Mouse (Mus musculus) heart, embryonic 11.5 days (tissue): ENCODE results near the gene Fibcd1. TPM values are rescaled to one million over a fixed set of nuclear protein-coding genes. Genes with fewer than 3 reads are reported as not detected.

Experiments
- ATAC-seq: fragments of 200-750 bp; cut with Nextera tagmentation; replicated peaks from 2 replicates; pipeline ENCODE4 v1.8.0; 2017; ENCODE audit warnings: moderate library complexity; ENCODE audit not compliant: insufficient number of reproducible peaks, low FRiP score, low TSS enrichment
- H3K27ac ChIP-seq: fragments of 300-500 bp; sonication (generic); 2 replicates; pipeline ENCODE4 v1.5.1; 2014; ENCODE audit warnings: mild to moderate bottlenecking, low read depth, low read length
- H3K27me3 ChIP-seq: fragments of 300-500 bp; sonication (generic); 2 replicates; pipeline ENCODE4 v1.6.1; 2014; ENCODE audit warnings: mild to moderate bottlenecking, low read length, mixed read lengths; ENCODE audit not compliant: control insufficient read depth, insufficient read depth
- H3K36me3 ChIP-seq: fragments of 300-500 bp; sonication (generic); 2 replicates; pipeline ENCODE4 v1.6.1; 2014; ENCODE audit warnings: mild to moderate bottlenecking, low read length, moderate library complexity, mixed read lengths; ENCODE audit not compliant: control insufficient read depth, insufficient read depth
- H3K4me1 ChIP-seq: fragments of 300-500 bp; sonication (generic); 2 replicates; pipeline ENCODE4 v1.6.1; 2014; ENCODE audit warnings: low read length; ENCODE audit not compliant: control insufficient read depth, insufficient read depth
- H3K4me2 ChIP-seq: fragments of 300-500 bp; sonication (generic); 2 replicates; pipeline ENCODE4 v1.6.1; 2014; ENCODE audit warnings: mild to moderate bottlenecking, moderate library complexity
- H3K4me3 ChIP-seq: fragments of 300-500 bp; sonication (generic); 2 replicates; pipeline ENCODE4 v1.5.1; 2014; ENCODE audit warnings: low read depth, low read length
- H3K9ac ChIP-seq: fragments of 300-500 bp; sonication (generic); 2 replicates; pipeline ENCODE4 v1.6.1; 2014; ENCODE audit warnings: mild to moderate bottlenecking, low read depth, low read length, moderate library complexity
- H3K9me3 ChIP-seq: fragments of 300-500 bp; sonication (generic); replicated peaks from 2 replicates; pipeline ENCODE4 v1.6.1; 2016; ENCODE audit warnings: low read length; ENCODE audit not compliant: control insufficient read depth
- WGBS: fragments of 180-500 bp; shearing (Covaris S2); extraction: QIAGEN DNeasy Blood & Tissue Kit; methylation state at CpG from one replicate; pipeline ENCODE4 v1.1.7; 2014; ENCODE audit not compliant: insufficient replicate concordance; 5-methylcytosine and 5-hydroxymethylcytosine counted together
- polyA plus RNA-seq: library from polyadenylated mRNA; unstranded; fragments of >200 nt; fragmentation: Nextera tagmentation; extraction: Ambion mirVana; gene quantifications from 2 replicates; pipeline ENCODE4 v1.2.1, GENCODE M21; 2014

The Fibcd1 gene
- polyA plus RNA-seq, 1 experiment from 2014 or later: not detected

DNA sequence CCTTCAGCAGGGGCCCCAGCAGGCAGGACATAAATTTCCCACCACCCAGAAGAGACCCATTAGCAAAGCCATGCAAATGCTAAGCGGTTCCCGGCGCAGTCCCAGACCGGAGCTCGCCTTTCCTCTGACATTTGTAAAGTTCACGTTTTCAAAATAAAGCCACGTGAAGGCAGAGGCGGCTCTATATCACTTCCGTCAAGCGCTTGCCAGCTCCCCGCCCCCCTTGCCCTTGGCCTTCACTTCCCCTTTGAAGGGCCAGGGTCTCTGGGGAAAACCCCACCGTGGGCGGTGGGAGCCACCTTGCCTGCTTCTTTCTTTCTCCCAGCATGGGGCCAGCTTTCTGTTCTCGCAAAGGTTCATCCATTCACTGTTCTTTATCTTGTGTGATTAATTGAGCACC lies 35.1 kb upstream of the Fibcd1 start:
- WGBS: 9% methylated on average over 14 of the region's 14 CpGs
- H3K27me3 ChIP-seq: peaks cover 77% of the 10 kb centered on the region
- peak overlapping the region; percentile 35 for H3K4me2 ChIP-seq
- no peak for ATAC-seq
- H3K27ac ChIP-seq: no peak overlapping the region
- no peaks in the 10 kb centered on the region for H3K36me3 ChIP-seq
- H3K9ac ChIP-seq: no peak overlapping the region
- H3K4me1 ChIP-seq: peaks cover 6% of the 10 kb centered on the region; the same call in 1 of the 2 replicates
- no peak overlapping the region for H3K4me3 ChIP-seq
- H3K9me3 ChIP-seq: no peaks in the 10 kb centered on the region

DNA sequence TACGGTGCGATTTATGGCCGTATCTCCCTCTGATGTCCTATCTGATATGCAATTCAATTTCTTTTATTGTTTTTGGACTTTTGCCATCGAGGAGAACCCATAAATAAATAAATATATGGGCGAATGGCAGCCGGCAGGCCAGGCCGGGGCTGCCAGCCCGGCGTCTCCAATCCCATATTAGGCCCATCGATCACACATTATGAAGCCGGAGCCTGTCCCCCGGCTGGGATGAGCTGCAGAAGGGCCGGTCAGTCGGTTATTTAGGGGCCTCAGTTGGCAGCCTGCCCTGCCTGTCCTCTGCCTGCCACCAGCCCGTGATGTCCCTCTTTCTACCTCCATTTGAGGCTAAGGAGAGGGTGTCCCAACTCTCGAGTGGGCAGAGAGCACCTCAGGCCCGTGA lies 32.8 kb upstream of the Fibcd1 start:
- H3K36me3 ChIP-seq: no peaks in the 10 kb centered on the region
- H3K4me2 ChIP-seq: no peak overlapping the region
- H3K27ac ChIP-seq: no peak overlapping the region
- H3K4me1 ChIP-seq: peaks cover 6% of the 10 kb centered on the region; the same call in 1 of the 2 replicates
- H3K9ac ChIP-seq: no peak overlapping the region
- 71% methylated on average over 17 of the region's 17 CpGs for WGBS
- no peaks in the 10 kb centered on the region for H3K9me3 ChIP-seq
- no peak overlapping the region for H3K4me3 ChIP-seq
- no peak for ATAC-seq
- peaks cover 65% of the 10 kb centered on the region for H3K27me3 ChIP-seq

DNA sequence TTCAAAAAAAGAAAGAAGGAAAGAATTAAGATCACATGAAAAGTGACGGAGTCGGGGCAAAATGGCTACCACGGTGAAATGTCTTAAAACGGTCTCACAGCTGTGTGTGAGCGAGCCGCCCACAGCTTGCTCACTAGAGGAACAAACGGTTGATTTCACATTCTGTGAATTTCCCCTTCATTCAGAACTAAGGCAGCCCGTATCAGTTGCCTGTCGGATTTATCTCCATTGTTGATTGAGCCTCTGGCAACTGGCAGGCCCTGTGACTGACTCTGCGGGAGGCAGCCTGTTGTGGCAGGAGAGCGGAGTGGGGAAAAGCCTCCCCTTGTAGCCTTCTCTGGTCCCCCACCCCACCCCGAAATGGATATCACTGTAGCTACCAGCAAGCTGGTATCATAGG lies 30.6 kb upstream of the Fibcd1 start:
- Histone ChIP-seq H3K27me3 (peaks cover 44% of the 10 kb centered on the region), H3K4me2 (peak overlapping the region; percentile 21; the same call in 1 of the 2 replicates)
- 11% methylated on average over 12 of the region's 12 CpGs for WGBS

DNA sequence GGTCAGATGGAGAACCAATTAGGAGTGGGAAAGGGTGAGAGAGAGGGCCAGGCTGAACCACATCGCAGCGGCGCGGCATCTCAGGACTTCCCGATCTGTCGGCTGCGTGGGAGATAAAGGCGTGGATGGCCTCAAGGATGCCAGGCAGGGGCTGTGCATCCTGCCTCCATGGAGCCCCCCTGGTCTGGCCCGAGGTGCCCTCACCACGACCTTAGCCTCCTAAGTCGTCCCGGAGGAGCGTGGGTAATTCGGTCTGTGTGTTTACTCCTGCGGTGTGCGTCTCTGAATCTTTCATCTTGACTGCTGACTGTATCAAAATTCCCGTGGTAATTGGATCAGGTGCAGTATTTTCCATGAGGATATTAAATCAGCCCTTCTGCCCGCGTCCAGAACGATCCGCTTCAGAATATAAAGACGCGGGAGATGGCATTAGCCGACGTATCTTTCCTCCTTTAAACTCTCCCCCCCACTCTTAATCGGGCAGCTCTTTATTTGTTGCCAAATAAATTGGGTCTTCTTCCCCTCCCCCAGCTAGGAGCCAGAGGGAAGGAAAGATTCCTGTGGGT lies 28.6 kb upstream of the Fibcd1 start:
- ATAC-seq: no peak
- peaks cover 27% of the 10 kb centered on the region for H3K27me3 ChIP-seq
- no peaks in the 10 kb centered on the region for H3K4me1 ChIP-seq
- no peak overlapping the region for H3K9ac ChIP-seq
- 71% methylated on average over 26 of the region's 26 CpGs for WGBS
- H3K36me3 ChIP-seq: no peaks in the 10 kb centered on the region
- H3K4me3 ChIP-seq: no peak overlapping the region
- no peak overlapping the region for H3K4me2 ChIP-seq
- no peak overlapping the region for H3K27ac ChIP-seq
- H3K9me3 ChIP-seq: no peaks in the 10 kb centered on the region

More for the DNA sequence above, 30.6 kb upstream of the Fibcd1 start:
- H3K9me3 ChIP-seq: no peaks in the 10 kb centered on the region
- no peak overlapping the region for H3K4me3 ChIP-seq
- H3K36me3 ChIP-seq: no peaks in the 10 kb centered on the region
- ATAC-seq: no peak
- H3K4me1 ChIP-seq: peaks cover 6% of the 10 kb centered on the region; the same call in 1 of the 2 replicates
- H3K9ac ChIP-seq: no peak overlapping the region
- H3K27ac ChIP-seq: no peak overlapping the region

DNA sequence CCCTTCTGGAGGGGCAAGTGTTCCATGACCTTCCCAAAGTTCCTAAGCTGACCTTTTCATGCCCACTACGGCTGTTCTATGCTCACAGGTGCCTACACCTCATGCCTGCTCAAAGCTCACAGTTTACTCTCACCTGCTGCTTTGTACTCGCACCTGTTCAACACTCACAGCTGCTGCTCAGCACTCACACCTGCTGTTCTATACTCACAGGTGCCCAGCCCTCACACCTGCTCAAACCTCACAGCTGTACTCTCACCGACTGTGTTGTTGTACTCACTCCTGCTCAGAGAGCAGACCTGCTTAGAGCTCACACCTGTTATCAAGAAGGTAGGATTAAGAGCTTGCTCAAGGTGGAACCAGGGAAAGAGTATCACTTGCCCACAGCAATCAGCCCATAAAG lies 24.9 kb upstream of the Fibcd1 start:
- H3K4me2 ChIP-seq: no peak overlapping the region
- H3K27ac ChIP-seq: no peak overlapping the region
- no peak overlapping the region for H3K4me3 ChIP-seq
- no peaks in the 10 kb centered on the region for H3K9me3 ChIP-seq
- 59% methylated on average over 3 of the region's 3 CpGs for WGBS
- no peak for ATAC-seq
- H3K27me3 ChIP-seq: peaks cover 8% of the 10 kb centered on the region
- H3K4me1 ChIP-seq: no peaks in the 10 kb centered on the region
- H3K9ac ChIP-seq: no peak overlapping the region
- no peaks in the 10 kb centered on the region for H3K36me3 ChIP-seq

DNA sequence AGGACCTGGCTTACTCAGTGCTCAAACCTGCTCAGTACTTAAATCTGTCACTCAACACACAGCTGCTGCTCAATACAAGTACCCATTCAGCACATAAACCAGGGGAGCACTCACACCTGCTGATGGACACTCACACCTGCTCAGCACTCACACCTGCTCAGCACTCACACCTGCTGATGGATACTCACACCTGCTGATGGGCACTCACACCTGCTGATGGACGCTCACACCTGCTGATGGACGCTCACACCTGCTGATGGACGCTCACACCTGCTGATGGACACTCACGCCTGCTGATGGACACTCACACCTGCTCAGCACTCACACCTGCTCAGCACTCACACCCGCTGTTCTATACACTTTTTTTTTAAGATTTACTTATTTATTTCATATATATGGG lies 23.9 kb upstream of the Fibcd1 start:
- H3K36me3 ChIP-seq: no peaks in the 10 kb centered on the region
- ATAC-seq: no peak
- H3K4me2 ChIP-seq: no peak overlapping the region
- no peak overlapping the region for H3K4me3 ChIP-seq
- no peak overlapping the region for H3K27ac ChIP-seq
- H3K9ac ChIP-seq: no peak overlapping the region
- no peaks in the 10 kb centered on the region for H3K9me3 ChIP-seq
- H3K4me1 ChIP-seq: no peaks in the 10 kb centered on the region
- H3K27me3 ChIP-seq: peaks cover 3% of the 10 kb centered on the region; the same call in 1 of the 2 replicates
- WGBS: 85% methylated on average over 5 of the region's 5 CpGs

DNA sequence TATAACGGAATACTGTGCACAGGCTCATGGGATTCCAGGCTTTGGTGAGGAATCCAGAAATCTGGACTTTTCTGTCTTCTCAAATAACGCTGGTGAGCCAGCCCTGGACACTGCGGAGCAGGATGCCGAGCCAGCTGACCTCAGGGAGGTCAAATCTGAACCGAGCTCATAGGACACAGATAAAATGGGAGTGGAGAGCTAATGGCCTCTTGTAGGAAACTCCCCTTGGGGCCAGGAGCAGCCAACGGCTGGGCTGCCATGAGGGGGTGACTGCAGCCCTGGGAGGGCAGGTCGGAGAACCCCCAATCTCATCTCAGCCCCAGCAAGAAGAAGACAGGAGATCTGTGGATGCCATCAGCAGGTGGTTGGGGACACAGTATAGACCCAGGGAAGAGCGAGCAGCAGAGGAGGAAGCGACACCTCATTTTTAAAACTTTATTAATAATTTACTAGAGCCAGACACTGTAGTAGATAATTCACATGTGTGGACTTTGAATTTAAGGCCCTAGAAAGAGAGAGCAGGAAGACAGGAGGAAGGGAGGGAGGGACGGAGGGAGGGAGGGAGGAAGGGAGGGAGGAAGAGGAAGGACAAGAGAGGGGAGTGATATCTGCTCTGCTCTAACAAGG lies 22.8 kb upstream of the Fibcd1 start:
- Histone ChIP-seq H3K4me2 (no peak overlapping the region), H3K27me3 (no peaks in the 10 kb centered on the region), H3K4me1 (no peaks in the 10 kb centered on the region), H3K9me3 (no peaks in the 10 kb centered on the region), H3K4me3 (no peak overlapping the region), H3K9ac (no peak overlapping the region), H3K36me3 (no peaks in the 10 kb centered on the region), H3K27ac (no peak overlapping the region)
- no peak for ATAC-seq
- 55% methylated on average over 10 of the region's 10 CpGs for WGBS

DNA sequence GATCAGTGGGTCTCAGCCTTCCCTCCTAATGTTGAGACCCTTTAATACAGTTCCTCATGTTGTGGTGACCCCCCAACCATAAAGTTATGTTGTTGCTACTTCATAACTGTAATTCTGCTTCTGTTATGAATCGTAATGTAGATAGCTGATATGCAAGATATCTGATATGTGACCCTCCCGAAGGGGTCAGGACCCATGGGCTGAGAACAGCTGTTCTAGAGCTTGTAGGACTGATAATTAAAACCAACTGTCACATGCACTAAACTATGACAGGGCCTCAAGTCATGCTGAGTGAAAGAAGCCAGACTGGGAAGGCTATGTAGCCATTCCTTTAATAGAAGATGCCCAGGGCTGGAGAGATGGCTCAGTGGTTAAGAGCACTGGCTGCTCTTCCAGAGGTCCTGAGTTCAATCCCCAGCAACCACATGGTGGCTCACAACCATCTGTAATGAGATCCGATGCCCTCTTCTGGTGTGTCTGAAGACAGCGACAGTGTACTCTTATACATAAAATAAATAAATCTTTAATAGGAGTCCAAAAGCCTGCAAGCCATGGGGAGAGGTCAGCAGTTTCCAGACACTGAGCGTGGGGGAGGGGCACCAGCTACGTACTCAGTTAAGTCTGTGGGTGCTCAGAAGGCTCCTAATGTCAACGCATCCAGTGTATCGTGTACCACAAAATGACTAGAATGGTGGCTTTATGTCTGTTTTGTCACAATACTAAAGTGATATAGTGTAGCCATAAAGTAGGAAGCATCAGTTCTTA lies 22.1 kb upstream of the Fibcd1 start:
- Histone ChIP-seq H3K4me1 (no peaks in the 10 kb centered on the region), H3K4me2 (no peak overlapping the region), H3K36me3 (no peaks in the 10 kb centered on the region), H3K9me3 (no peaks in the 10 kb centered on the region), H3K27me3 (no peaks in the 10 kb centered on the region), H3K9ac (no peak overlapping the region), H3K27ac (no peak overlapping the region), H3K4me3 (no peak overlapping the region)
- ATAC-seq: no peak
- WGBS: 78% methylated on average over 8 of the region's 8 CpGs
